Mouse (Mus musculus) liver (tissue): ENCODE data around the gene Cpne7.

Experiments
- DNase-seq: peaks from one replicate; pipeline ENCODE4 v3.0.0-alpha.2; 2020; ENCODE audit warnings: mixed read lengths

The Cpne7 gene

DNA sequence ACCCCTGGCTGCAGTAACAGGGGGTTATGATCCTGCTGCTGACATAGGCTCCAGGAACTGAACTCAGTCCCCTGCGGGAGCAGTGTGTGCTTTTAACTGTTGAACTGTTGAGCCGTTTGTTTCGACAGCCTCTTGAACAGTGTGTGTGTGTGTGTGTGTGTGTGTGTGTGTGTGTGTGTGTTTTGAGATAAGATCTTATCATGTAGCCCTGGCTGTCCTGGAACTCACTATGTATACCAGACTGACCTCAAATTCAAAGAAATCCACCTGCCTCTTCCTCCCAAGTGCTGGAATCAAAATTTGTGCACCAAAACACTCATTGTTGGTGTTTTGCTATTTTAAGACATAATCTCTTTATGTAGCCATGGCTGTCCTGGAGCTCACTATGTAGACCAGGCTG is 2.5 kb upstream of the Cpne7 start:
- no peak for DNase-seq

DNA sequence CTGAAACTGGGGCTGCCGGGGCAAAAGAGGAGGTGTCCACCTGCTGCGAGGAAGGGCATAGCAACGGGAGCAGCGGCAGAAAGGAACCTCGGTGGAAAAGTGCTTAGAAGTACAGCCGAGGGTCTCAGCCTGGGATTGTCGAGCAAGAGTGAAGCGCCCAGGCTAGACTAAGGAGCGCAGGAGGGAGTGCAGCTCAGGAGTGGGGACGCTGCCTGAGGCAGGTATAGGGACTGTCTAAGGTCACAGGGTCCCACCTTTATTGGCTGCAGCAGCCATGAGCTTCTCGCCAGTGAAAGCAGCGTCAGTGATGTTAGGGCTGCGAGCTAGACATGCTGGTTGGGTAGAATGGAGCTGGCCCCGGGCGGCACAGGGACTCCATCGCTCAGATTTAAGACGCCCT is 570 bp downstream of the Cpne7 start:
- DNase-seq, result no peak

DNA sequence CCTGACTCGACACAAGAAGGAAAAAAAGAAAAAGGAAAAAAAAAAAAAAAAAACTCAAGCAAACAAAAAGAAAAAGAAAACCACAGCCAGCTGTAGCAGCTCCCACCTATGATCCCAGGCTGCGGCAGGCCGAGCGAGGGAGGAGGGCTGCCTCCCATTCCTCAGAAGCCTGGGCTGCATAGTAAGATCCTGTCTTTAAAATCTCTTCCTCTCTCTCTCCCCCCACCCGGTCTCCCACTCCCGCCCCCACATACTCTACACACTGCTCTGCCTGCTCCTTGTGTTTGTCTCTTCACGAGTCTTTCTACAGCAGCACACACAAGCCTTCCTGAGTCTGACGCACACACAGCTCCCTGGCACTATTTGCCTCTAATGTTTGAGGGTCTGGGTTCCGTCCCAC is 4.9 kb downstream of the Cpne7 start:
- no peak for DNase-seq

DNA sequence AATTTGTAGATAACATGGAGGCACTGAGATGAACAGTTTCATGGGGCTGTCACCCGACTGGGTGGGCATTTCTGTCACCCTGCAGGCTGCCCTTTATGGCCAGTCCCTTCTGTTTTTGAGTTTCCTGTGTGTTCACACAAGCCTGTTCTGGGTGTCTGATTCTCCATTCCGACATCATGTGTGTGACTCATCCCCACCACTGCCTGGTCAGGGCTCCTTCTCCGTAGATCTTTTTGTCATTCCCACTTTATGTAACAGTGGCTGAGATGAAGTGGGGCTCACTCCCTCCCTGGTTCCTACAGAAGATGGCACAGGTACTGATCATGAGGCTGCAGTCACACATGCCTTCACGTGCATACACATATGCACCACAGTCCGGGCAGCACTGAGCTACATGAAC is 5.5 kb downstream of the Cpne7 start:
- DNase-seq, result no peak

DNA sequence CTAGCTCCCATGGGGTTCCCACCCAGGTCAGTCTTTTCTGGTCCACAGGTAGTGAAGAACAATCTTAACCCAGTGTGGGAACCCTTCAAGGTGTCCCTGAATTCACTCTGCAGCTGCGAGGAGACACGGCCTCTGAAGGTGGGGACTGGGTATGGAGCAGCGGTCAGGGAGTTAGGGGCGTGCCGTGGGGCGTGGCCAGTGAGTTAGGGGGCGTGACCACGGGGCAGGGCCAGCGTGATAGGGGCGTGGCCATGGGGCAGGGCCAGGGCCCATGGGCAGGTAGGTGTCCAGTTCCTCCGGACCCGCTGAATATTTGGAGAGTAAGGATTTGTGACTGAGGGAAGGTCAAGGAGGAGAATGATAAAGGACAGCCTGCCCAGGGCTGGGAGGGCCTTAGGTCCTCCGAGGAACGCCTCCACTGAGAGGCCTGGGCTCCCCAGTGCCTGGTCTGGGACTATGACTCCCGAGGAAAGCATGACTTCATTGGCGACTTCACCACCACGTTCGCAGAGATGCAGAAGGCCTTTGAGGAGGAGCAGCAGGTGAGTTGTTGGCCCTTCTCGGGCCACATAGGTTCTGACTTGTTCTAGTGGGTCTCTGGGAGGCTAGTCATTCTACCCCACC is 9.1 kb downstream of the Cpne7 start:
- DNase-seq, result peak; percentile 79

- DNase-seq, result no peak
These were observed 13.9 kb downstream of the Cpne7 start for GRCm38 (mm10) chr8:123131041-123131440.

DNA sequence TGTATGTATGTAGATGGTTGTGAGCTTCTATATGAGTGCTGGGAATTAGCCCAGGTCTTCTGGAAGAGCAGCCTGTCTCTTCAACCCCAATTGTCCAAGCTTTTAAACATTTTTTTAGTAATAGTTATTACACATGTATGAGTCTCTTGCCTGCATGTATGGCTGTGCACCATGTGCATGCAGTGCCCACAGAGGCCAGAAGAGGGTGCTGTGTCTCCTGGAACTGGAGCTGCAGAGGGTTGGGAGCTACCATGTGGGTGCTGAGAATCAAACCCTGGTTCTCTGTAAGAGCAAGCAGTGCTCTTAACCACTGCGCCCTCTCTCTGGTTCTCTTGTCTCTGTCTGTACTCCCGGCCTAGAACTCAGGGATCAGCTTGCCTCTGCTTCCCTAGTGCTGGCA is 15.8 kb downstream of the Cpne7 start:
- DNase-seq, result no peak

GRCm38 (mm10) chr8:123134149-123134713 is 17.1 kb downstream of the Cpne7 start:
- DNase-seq, result no peak

DNA sequence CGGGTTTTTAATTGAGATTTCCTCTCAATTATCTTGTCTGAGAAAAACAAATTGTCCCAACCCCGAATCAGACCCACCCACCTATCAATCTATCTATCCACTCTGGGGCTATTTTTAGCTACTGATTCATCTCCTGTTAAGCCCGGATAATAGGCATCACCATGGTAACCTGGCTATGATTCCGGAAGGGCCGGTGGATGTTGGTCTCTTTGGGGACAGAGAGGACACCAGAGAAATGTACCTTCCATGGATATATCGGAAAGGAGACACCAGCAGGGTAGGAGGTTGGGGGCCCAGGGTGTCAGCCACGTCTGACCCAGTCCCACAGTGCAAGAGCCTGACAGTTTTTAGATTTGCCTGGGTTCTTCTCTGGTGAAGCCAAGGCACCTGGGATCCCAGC is 18.2 kb downstream of the Cpne7 start:
- DNase-seq, result no peak

- no peak for DNase-seq
These were observed 18.6 kb downstream of the Cpne7 start for GRCm38 (mm10) chr8:123135806-123136205.

DNA sequence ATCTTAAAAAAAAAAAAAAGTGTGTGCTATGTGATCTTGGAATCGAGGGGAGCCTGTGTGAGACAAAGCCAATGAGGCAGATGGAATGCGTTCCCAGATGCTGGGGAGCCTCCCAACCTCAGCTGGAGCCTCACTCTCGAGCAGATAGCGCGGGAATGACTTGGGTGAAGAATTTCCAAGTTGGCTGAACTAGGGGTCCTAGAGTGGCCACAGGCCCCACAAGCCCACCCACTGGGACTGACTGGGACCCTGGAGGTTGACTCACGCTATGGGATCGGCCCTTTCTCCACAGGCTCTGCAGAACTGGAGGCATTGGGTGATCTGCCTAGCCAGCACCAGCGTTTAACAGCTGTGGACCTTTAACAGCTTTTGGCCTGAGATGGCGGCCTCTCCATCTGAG is 19.1 kb downstream of the Cpne7 start:
- DNase-seq, result no peak

DNA sequence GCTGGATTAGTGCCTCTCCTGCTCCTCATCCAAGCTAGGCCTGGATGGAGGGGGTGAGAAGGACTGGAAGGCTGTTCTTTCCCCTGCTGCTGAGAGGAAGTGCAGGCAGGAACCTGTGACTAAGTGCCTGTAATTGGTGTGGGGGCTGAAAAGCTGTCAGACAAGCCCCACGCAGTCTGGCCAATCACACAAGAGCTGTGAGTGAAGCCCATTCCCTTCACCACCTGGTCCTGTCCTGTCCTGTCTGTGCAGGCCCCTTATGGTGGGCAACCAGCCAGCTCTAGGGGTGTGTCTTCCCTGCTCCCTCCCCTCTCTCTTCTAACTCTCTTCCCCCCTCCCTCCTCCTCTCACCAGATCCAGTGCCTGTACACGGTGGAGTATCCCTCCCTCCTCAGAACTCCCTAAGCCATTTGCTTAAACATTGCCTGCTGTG is 20.5 kb downstream of the Cpne7 start:
- DNase-seq, result peak; percentile 66

GRCm38 (mm10) chr8:123138741-123139140 is 21.6 kb downstream of the Cpne7 start:
- DNase-seq, result no peak

DNA sequence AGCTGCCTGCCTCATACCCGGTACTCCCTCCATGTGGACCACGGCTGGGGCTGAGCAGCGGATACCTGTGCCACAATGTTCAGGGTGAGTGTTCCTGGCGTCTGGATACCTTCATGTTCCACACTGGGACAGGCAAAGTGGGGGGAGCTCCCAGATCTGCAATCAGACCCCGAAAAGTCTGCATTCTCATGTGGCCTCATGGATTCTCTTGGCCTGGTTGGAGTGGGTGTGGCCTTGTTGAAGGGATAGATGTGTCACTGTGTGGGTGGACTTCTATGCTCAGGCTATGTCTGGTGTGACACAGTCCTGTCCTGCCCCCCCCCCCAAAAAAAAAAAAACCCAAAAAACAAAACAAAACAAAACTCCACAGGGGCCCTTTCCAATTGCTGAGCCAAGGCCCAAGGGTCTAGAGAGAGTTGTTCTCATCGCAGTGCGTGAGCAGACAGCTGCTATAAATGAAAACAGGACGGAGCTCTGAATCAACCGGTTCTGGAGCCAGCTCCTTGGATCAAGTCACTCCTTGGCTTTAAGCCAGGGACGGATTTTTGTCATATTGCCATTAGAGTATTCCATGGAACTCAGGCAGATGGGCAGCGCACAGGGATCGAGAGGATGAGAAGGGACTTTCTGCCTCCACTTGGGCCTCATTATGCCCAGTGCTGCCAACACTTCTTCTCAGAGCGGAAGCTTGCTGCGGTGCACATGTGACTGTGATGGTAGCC is 24.7 kb downstream of the Cpne7 start:
- DNase-seq, result no peak

- peak; percentile 67 for DNase-seq
These were observed 28.1 kb downstream of the Cpne7 start for GRCm38 (mm10) chr8:123145279-123145678.

GRCm38 (mm10) chr8:123146390-123146789 is 29.2 kb downstream of the Cpne7 start:
- no peak for DNase-seq

DNA sequence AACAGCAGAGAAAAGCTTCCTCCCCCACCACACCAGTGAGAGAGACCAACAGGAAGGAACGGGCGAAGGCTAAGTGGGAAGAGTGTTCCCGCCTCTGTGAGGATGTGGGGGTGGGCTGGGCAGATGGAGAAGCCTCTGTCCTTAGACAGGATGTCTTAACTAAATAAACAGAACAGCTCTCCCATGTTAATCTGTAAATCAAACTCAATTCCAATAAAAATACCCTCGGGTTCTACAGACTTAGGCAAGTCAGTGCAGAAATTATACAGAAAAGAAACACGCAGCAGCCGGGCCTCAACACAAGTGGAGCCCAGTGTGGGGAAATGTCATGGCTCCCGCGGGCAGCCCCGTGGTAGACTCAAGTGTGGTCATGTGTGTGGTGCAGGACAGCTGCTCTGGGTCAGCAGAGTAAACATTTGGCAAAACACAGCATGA is 33.6 kb downstream of the Cpne7 start:
- DNase-seq, result no peak

- DNase-seq, result no peak
These were observed 38.0 kb downstream of the Cpne7 start for GRCm38 (mm10) chr8:123155177-123155576.

- DNase-seq, result peak; percentile 85
These were observed 39.0 kb downstream of the Cpne7 start for GRCm38 (mm10) chr8:123156070-123156773.

GRCm38 (mm10) chr8:123157888-123158465 is 40.8 kb downstream of the Cpne7 start, which contains the start of gene Sult5a1:
Gene Sult5a1, minus strand, starts transcription at chr8:123158315.
- DNase-seq, result peak; percentile 43

- no peak for DNase-seq
These were observed 64.2 kb downstream of the Cpne7 start for GRCm38 (mm10) chr8:123181391-123181790.
